Mouse (Mus musculus): ENCODE data around the gene Eif6.

Eif6 gene

GRCm38 (mm10) chr2:155787949-155788931 is 38.5 kb downstream of the Eif6 start:
- no peak for DNase-seq (ENCODE audit: low spot score)

GRCm38 (mm10) chr2:155786905-155787304 is 39.8 kb downstream of the Eif6 start:
- no peak for DNase-seq (ENCODE audit: low spot score)

- no peak for DNase-seq (ENCODE audit: low spot score)
These were observed 42.2 kb downstream of the Eif6 start for GRCm38 (mm10) chr2:155784534-155784933.

- no peak for DNase-seq (ENCODE audit: low spot score)
These were observed 47.2 kb downstream of the Eif6 start for GRCm38 (mm10) chr2:155779506-155779905.

- DNase-seq (ENCODE audit: low spot score): no peak
These were observed 47.7 kb downstream of the Eif6 start for GRCm38 (mm10) chr2:155779066-155779465.

DNA sequence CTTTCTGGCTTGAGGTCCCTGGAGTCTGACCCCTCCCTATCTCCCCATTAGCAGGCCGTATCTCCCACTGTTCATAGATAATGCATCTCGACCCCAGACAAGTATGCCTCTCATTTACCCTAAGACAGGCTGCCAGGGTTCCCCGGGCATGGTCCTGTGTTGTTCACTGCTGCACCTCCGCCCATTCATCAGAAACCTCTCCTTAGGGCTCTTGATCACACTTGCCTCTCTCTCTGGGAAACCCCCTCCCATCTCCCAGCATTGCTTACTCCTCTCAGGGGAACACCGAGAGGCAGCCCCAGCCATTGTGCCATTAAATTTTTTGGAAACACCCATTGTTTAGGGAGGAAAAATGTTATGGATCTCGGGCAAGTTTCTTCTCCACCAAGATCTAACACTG is 48.7 kb downstream of the Eif6 start:
- no peak for DNase-seq (ENCODE audit: low spot score)

- no peak for DNase-seq (ENCODE audit: low spot score)
These were observed 49.1 kb downstream of the Eif6 start for GRCm38 (mm10) chr2:155777688-155777985.

GRCm38 (mm10) chr2:155776824-155777687 is 49.7 kb downstream of the Eif6 start:
- no peak for DNase-seq (ENCODE audit: low spot score)

- DNase-seq (ENCODE audit: low spot score): peak; percentile 86
These were observed 51.0 kb downstream of the Eif6 start for GRCm38 (mm10) chr2:155775685-155776263.

DNA sequence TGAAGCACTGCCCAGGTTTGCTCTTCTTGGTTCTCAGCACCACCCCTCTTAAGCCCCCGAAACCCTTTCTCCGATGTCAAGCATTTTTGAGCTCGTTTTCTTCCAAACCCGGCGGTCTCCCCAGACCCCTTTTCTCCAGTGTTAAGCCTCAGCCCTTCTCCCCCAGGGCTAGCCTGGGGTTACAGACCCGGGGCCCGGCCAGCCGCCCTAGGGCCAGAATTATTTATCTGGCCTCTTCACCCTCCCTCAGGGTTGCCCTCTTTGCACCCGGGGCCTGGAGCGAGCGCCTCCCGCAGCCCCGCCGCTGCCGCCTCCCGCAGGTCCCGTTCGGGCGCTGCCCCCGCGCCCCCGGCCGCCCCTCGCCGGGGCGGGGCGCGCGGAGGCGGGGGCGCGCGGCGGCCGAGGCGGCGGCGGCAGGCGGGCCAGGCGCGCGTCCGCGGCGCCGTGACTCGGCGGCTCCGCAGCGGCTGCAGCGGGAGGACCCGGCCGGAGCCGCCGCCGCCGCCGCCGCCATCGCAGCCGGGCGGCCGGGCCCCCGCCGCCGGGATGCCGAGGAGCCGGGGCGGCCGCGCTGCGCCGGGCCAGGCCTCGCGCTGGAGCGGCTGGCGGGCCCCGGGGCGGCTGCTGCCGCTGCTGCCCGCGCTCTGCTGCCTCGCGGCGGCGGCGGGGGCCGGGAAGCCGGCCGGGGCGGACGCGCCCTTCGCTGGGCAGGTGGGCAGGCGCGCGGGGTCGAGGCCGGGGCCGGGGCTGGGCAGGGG is 51.6 kb downstream of the Eif6 start, which contains the start of gene Mmp24:
TSS of gene Mmp24 (plus strand) at position 416 of the 758 bp plus-strand sequence.
- no peak for DNase-seq (ENCODE audit: low spot score)

DNA sequence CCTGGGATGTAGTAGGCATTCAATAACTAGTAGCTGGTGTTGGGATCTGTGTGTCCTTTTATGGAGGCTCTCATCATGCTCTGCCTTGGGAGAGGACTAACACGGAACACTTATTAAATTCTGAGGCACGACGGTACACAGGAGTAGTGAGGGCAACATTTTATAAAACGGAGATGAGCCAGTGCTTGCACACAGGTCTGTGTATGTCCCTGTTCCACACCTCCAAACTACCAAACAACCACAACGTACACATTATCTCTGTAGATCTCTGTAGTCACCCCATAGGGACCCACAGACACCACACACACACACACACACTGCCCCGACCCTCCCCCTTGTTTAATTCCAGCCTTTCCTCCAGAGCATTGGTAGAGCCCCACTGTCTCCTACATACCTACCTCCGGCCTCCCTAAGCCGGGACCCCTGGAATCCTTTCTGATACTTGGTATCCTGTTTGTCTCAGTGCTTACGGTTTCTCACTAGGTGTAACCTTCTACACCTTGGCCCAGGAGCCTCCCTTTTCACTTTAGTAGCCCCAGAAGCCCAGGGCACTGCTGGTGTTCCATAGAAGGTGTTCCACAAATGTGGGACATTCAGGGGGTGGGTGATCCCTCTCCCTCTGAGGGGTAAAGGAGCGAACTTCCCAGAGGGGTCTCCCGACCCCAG is 52.3 kb downstream of the Eif6 start:
- DNase-seq (ENCODE audit: low spot score): no peak

- DNase-seq (ENCODE audit: low spot score): no peak
These were observed 53.1 kb downstream of the Eif6 start for GRCm38 (mm10) chr2:155773664-155774063.

Measured in embryo, embryonic 10 days (tissue).